Mouse (Mus musculus) subcutaneous adipose tissue, adult 2 months (tissue): ENCODE measurements around the gene Sart1. TPM values are rescaled to one million over a fixed set of nuclear protein-coding genes. Genes with fewer than 3 reads are reported as not detected.

Source experiments
- polyA plus RNA-seq: library from polyadenylated mRNA; depleted of rRNA; stranded (reverse); fragments of >200 nt; gene quantifications from 2 replicates; pipeline ENCODE4 v1.2.3, GENCODE M21; 2012; ENCODE audit warnings: low replicate concordance; rRNA removed

Gene Sart1
- polyA plus RNA-seq: 19.3 and 31.1 TPM in 2 replicates

DNA sequence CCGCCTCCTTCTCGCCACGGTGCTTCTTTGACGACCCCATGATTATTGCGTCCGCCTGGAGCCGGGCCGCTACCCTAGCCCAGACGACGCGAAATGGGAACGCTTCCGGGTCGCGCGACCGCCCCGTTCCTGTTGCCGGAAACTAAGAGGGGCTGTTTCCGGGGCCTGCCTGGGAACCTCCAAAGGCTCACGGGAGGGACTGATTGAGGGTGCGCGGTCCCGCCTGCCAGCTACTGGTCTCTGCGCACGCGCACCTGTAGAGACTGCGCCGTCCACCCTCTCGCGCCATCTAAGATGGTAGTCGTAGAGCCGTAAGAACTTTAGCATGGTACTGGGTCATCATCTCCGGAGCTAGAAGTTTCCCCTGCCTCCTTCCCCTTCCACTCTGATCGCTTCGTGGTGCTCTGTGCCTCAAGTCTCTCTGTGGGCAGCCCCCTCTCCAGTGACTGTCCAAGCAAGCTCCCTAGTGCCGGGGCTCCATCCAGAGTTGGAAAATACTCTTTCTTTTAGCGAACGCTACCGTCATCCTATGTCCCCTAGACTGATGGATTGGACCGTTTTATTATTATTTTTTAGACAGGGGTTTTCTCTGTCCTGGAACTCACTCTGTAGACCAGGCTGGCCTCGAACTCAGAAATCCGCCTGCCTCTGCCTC is at the start of gene Sart1:
TSS of gene Sart1 (minus strand) at position 116 of the 655 bp plus-strand sequence.

DNA sequence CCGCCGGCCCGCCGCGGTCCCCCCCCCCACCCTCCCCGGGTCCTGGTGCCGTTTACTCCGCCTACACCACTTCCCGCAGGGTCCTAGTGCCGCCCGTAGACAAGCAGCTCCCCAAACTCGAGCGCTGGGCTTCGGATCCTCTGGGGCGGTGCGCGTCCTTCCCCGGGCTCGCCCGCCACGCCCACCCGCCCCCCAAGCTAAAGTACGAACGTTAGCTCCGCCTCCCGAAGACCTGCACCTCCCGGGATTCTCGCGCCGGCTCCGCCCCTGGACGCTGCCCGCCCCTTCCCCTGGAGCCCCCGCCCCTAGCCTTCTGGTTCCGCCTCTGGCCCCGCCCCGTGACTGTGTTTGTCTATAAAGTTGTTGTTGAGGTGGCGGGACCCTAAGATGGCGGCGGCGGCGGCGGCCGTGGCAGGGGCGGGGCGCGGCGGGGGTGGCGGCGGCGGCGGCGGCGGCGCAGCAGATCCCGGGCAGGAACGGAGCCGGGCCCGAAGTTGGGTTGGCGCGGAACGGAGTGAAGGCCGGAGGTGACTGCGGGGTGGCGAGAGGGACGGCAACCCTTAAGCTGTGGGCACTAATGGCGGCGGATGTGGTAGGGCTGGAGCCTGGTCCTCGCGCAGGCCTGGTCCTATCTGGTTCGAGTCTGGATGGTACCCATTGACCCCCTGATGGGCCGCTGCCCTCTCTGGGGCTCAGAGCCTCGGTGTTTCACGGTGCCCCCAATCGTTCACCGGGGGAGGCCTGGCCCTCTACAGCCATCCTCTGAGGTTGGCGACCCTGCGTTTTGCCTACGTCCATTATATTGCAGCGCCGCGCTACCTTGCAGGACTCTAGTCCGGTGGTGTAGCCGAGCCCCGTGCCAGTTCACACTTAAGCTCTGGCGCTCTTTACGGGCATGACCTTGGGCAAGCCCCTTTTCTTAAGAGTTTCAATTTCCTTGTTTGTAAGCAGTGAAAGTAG is 36.6 kb upstream of the Sart1 start, which contains the start of the genes Drap1 and AI837181:
TSS of gene Drap1 (minus strand) at position 198 of the 960 bp plus-strand sequence.
TSS of gene AI837181 (plus strand) at position 363 of the 960 bp plus-strand sequence.

DNA sequence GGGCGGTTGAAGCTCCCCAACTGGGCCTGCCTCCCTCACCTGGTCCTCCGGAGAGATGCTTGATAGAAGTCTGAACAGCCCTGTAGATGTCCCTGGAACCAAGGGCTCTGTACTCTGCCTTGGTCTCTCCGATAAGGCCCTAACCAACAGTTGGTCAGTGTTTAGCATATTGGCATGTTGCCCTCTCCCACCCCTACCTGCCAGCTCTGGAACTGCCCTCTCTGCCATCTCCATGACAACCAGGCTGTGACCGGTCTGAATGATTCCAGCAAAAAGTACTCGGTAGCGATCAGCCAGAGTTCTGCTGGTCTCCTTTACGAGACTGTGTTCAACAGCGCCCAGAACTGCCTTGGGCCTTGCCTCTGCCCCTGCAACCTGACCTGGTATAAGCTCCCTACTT is 13.8 kb upstream of the Sart1 start, which contains the start of gene Tsga10ip:
TSS of gene Tsga10ip (minus strand) at position 234 of the 400 bp plus-strand sequence.

DNA sequence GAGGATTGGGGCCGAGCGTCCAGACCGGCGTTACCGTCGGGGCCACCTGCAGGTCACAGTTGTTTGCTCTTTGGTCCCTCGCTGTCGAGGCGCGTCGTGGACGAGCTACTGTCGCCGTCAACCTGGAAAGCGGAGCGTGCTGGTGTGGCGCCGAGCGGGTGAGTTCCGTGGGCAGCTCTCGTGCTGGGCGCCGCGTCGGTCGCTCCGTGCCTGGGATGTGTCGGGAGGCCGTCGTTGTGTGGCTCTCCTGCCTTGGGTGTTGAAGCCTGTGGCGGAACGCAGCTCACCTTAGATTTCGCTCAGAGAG is 21.5 kb downstream of the Sart1 start, which contains the start of gene Banf1:
TSS of gene Banf1 (minus strand) at position 116 of the 307 bp plus-strand sequence.

DNA sequence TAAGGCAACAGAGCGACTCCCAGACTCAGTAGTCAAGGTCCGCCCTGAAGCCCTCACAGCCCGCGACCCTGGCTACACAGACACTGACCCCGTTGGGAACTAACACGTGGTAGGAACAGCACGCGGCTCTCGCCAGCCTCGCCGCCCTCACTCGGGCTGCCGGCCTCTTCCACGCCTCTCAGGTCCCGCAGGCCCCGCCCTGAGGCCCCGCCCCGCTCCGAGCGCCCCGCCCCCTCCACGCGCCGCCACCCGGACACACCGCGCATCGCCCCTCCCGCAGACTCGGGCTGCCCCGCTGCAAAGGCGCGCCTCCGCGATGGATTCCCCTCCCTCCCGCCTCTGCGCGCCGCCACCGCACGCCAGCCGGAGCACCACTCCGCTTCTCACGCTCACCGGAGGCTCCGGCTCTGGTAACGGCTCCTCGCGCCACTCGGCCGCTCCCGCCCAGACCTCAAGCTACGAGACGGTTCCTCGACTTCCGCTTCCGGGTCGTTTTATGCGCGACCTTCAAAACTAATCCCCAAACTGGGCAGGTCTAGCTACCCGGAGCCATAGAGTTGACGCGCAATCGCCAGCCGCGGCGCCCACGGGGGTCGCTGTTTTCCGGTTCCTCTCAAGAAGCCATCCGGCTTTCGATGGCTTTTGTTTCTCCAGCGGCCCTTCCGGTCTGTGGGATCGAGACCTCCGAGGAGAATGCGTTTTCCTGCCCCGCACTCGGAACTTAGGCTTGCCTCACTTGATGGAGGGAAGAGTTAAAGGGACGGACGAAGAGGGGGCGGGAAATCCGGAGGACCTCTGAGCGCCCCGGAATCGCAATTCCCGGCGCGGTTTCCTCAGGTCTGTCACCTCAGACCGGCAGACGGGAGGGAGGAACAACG is 22.1 kb downstream of the Sart1 start, which contains the start of gene Eif1ad:
TSS of gene Eif1ad (plus strand) at position 567 of the 878 bp plus-strand sequence.

DNA sequence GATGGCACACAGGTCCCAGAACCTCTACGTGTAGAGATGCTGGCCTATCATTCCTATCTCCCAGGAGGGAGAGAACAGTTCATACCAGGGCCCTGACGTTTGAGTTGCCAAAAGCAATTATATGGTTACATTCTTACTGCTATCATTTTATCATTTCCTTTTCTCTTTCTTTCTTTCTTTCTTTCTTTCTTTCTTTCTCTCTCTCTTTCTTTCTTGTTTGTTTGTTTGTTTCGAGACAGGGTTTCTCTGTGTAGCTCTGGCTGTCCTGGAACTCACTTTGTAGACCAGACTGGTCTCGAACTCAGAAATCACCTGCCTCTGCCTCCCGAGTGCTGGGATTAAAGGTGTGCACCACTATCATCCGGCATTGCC is 39.0 kb downstream of the Sart1 start, which contains the start of gene Cst6:
TSS of gene Cst6 (minus strand) at position 73 of the 372 bp plus-strand sequence.

DNA sequence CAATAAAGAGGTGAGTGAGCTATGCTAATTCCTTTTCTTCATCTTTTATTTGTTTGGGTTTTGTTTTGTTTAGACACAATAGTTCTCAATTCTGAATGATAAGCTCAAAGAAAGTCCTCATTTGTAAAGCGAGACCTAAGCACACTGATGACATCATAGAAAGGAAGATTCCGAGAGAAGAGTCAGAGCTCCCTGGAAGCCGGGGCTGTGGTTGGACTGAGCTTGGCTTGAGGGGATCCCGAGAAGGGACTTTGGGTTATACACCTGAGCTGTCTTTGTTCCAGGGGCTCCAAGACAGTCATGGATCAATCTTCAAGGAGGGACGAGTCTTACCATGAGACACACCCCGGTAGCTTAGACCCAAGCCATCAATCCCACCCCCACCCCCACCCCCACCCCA is 53.1 kb downstream of the Sart1 start, which contains the start of gene Catsper1:
TSS of gene Catsper1 (plus strand) at position 301 of the 400 bp plus-strand sequence.

Other genes starting within 250 kb of the Sart1 start
- 23.2 and 41.8 TPM in 2 replicates for gene Pacs1, start 115.6 kb downstream of the Sart1 start, polyA plus RNA-seq
- 65.2 and 132 TPM in 2 replicates for gene Sf3b2, start 93.2 kb downstream of the Sart1 start, polyA plus RNA-seq
- 0.06 TPM in 1 of 2 replicates, not detected in the other for gene Gal3st3, start 90.4 kb downstream of the Sart1 start, polyA plus RNA-seq
- gene Catsper1, start 53.0 kb downstream of the Sart1 start, polyA plus RNA-seq: not detected in 2 replicates
- 1.9 and 2.5 TPM in 2 replicates for gene Cst6, start 39.1 kb downstream of the Sart1 start, polyA plus RNA-seq
- 17.1 and 26.5 TPM in 2 replicates for gene Eif1ad, start 22.0 kb downstream of the Sart1 start, polyA plus RNA-seq
- 111 and 157 TPM in 2 replicates for gene Banf1, start 21.5 kb downstream of the Sart1 start, polyA plus RNA-seq
- not detected in 2 replicates for gene Tsga10ip, start 13.8 kb upstream of the Sart1 start, polyA plus RNA-seq
- gene Drap1, start 36.3 kb upstream of the Sart1 start, polyA plus RNA-seq: 143 and 150 TPM in 2 replicates
- gene AI837181, start 36.4 kb upstream of the Sart1 start, polyA plus RNA-seq: 87.8 and 92.8 TPM in 2 replicates
- 0.20 and 0.91 TPM in 2 replicates for gene Fosl1, start 58.8 kb upstream of the Sart1 start, polyA plus RNA-seq
- 7.7 and 13.9 TPM in 2 replicates for gene Ccdc85b, start 69.2 kb upstream of the Sart1 start, polyA plus RNA-seq
- 121 and 164 TPM in 2 replicates for gene Fibp, start 71.9 kb upstream of the Sart1 start, polyA plus RNA-seq
- gene Ctsw, start 79.8 kb upstream of the Sart1 start, polyA plus RNA-seq: 3.3 and 9.7 TPM in 2 replicates
- 75.7 and 232 TPM in 2 replicates for gene Efemp2, start 85.3 kb upstream of the Sart1 start, polyA plus RNA-seq
- gene Mus81, start 99.7 kb upstream of the Sart1 start, polyA plus RNA-seq: 34.1 and 53.2 TPM in 2 replicates
- 582 and 661 TPM in 2 replicates for gene Cfl1, start 101.8 kb upstream of the Sart1 start, polyA plus RNA-seq
- 1.7 and 2.2 TPM in 2 replicates for gene 1700020D05Rik, start 115.1 kb upstream of the Sart1 start, polyA plus RNA-seq
- gene Snx32, start 121.8 kb upstream of the Sart1 start, polyA plus RNA-seq: 19.9 and 27.1 TPM in 2 replicates
- 2.3 TPM in 1 of 2 replicates, not detected in the other for gene Ovol1, start 171.9 kb upstream of the Sart1 start, polyA plus RNA-seq
- 7.8 and 11.4 TPM in 2 replicates for gene Ap5b1, start 179.3 kb upstream of the Sart1 start, polyA plus RNA-seq
- gene Rnaseh2c, start 213.2 kb upstream of the Sart1 start, polyA plus RNA-seq: 27.4 and 39.1 TPM in 2 replicates
- 41.6 and 73.9 TPM in 2 replicates for gene Kat5, start 221.5 kb upstream of the Sart1 start, polyA plus RNA-seq
- gene Rela, start 248.8 kb upstream of the Sart1 start, polyA plus RNA-seq: 96.7 and 101 TPM in 2 replicates